8 mouse cellular contexts compared by ENCODE assay signal in the genomic region with DNA sequence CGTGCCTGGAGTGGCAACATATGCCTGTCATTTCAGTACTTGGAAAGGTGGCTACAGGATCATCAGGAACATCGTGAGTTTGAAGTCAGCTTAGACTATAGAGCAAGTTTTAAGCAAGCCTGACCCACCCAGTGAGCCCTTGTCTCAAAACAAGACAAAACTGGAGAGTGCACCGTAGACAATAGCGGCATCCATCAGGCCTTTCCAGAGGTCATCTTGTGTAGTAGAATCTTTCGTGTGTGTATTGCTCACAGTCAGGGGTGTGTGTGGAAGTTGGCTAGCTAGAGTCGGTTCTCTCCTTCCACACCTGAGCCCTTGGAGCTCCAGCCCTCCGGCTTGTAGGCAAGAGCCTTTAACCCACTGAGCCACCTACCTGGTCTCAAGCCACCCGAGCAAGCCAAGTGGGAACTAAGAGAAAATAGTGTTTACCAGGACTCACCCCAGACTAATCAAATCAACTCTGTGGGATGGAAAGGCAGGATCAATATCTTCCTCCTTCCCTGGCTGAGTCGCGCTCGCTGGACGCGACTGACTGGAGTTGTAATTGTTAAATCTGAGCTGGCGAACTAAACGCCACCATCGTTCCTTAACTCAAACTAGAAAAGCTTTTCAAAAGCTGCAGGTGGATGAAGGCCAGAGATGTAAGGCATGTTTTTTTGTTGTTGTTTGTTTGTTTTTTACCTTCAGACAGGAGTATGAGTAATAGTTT. TPM values are rescaled to one million over a fixed set of nuclear protein-coding genes. Genes with fewer than 3 reads are reported as not detected.
DNase-seq lines count a peak whose midpoint lies in the region; ATAC-seq and TF ChIP-seq lines count a peak whose summit lies in the region.

No protein-coding gene starts in this region.

- 19% methylated on average over 16 of the region's 16 CpGs for WGBS in heart, embryonic 16.5 days
- WGBS in liver, embryonic 16.5 days (ENCODE audit: insufficient replicate concordance), result 19% methylated on average over 16 of the region's 16 CpGs
- 16% methylated on average over 16 of the region's 16 CpGs for WGBS in stomach, postnatal 0 days

- ATAC-seq in erythroblast, adult 5-6 weeks (replicated peaks; ENCODE audit: low FRiP score, poor library complexity, severe bottlenecking), result no peak
- ATAC-seq in heart, embryonic 16.5 days (replicated peaks; ENCODE audit: extremely low read depth, insufficient read depth, low FRiP score), result no peak
- ATAC-seq in liver, embryonic 16.5 days (ENCODE audit: low read depth), result no peak
- peak; percentile 49 for ATAC-seq in stomach, postnatal 0 days (ENCODE audit: low FRiP score, low TSS enrichment)

- H3K9me3 ChIP-seq in erythroblast, embryonic 14.5 days (ENCODE audit: control insufficient read depth, low read length), result no peaks in the 10 kb centered on the region
- no peaks in the 10 kb centered on the region for H3K9me3 ChIP-seq in ES-Bruce4 (replicated peaks; ENCODE audit: control insufficient read depth, insufficient read depth, low read length, poor library complexity, severe bottlenecking)
- no peaks in the 10 kb centered on the region for H3K9me3 ChIP-seq in heart, embryonic 16.5 days (replicated peaks; ENCODE audit: control insufficient read depth, low read length)
- H3K9me3 ChIP-seq in liver, embryonic 16.5 days (replicated peaks; ENCODE audit: control insufficient read depth, low read length), result no peaks in the 10 kb centered on the region
- no peaks in the 10 kb centered on the region for H3K9me3 ChIP-seq in stomach, postnatal 0 days (ENCODE audit: control insufficient read depth, low read length)

- no peak overlapping the region for H3K9ac ChIP-seq in ES-Bruce4 (ENCODE audit: low read depth, poor library complexity, severe bottlenecking)
- peak overlapping the region; percentile 81 for H3K9ac ChIP-seq in heart, embryonic 16.5 days (ENCODE audit: low read length)
- H3K9ac ChIP-seq in liver, embryonic 16.5 days (ENCODE audit: low read depth, low read length), result peak overlapping the region; percentile 3; the same call in 1 of the 2 replicates
- peak overlapping the region; percentile 50 for H3K9ac ChIP-seq in stomach, postnatal 0 days (ENCODE audit: low read length)

- H3K27me3 ChIP-seq in erythroblast, embryonic 14.5 days (ENCODE audit: control insufficient read depth), result no peaks in the 10 kb centered on the region
- peaks cover 16% of the 10 kb centered on the region for H3K27me3 ChIP-seq in ES-Bruce4 (ENCODE audit: control insufficient read depth, insufficient read depth, low read length, poor library complexity, severe bottlenecking)
- no peaks in the 10 kb centered on the region for H3K27me3 ChIP-seq in heart, embryonic 16.5 days (ENCODE audit: control insufficient read depth, insufficient read depth, low read length)
- H3K27me3 ChIP-seq in liver, embryonic 16.5 days (ENCODE audit: control insufficient read depth, insufficient read depth, low read depth, low read length), result no peaks in the 10 kb centered on the region
- H3K27me3 ChIP-seq in stomach, postnatal 0 days (ENCODE audit: control insufficient read depth, insufficient read depth, low read length), result no peaks in the 10 kb centered on the region

- peak overlapping the region; percentile 20 for H3K4me3 ChIP-seq in erythroblast, embryonic 14.5 days (replicated peaks)
- peak overlapping the region; percentile 8; the same call in 1 of the 2 replicates for H3K4me3 ChIP-seq in ES-Bruce4 (ENCODE audit: low read depth, low read length)
- H3K4me3 ChIP-seq in heart, embryonic 16.5 days (ENCODE audit: low read length), result peak overlapping the region; percentile 60
- peak overlapping the region; percentile 39 for H3K4me3 ChIP-seq in liver, embryonic 16.5 days (ENCODE audit: low read depth, low read length)
- H3K4me3 ChIP-seq in stomach, postnatal 0 days (ENCODE audit: low read depth, low read length), result peak overlapping the region; percentile 38

- H3K4me2 ChIP-seq in heart, embryonic 16.5 days (ENCODE audit: low read depth, low read length), result peak overlapping the region; percentile 80
- H3K4me2 ChIP-seq in liver, embryonic 16.5 days (ENCODE audit: low read depth, low read length), result peak overlapping the region; percentile 28
- peak overlapping the region; percentile 54 for H3K4me2 ChIP-seq in stomach, postnatal 0 days (replicated peaks; ENCODE audit: low read depth)

- no peak for TF ChIP-seq CTCF in ES-Bruce4 (IDR thresholded peaks at IDR 0.05; ENCODE audit: low read depth, low read length)
- TF ChIP-seq CTCF in stomach, postnatal 0 days (IDR thresholded peaks at IDR 0.05; ENCODE audit: low read depth), result no peak

- no peak overlapping the region for H3K27ac ChIP-seq in ES-Bruce4 (ENCODE audit: insufficient read depth, low read length)
- peak overlapping the region; percentile 90 for H3K27ac ChIP-seq in heart, embryonic 16.5 days (ENCODE audit: low read length)
- peak overlapping the region; percentile 16; the same call in 1 of the 2 replicates for H3K27ac ChIP-seq in liver, embryonic 16.5 days (ENCODE audit: low read length)
- peak overlapping the region; percentile 92 for H3K27ac ChIP-seq in stomach, postnatal 0 days (replicated peaks)

- DNase-seq in stomach, postnatal 0 days (ENCODE audit: low spot score), result peak; percentile 58
- no peak for DNase-seq in cerebellum, postnatal 36 days
- DNase-seq in cerebellum, postnatal 4 days (ENCODE audit: low spot score in 2 of 2), result no peak

- no peaks in the 10 kb centered on the region for H3K36me3 ChIP-seq in erythroblast, embryonic 14.5 days (ENCODE audit: control insufficient read depth)
- H3K36me3 ChIP-seq in ES-Bruce4 (ENCODE audit: control insufficient read depth, insufficient read depth, low read length, poor library complexity, severe bottlenecking), result no peaks in the 10 kb centered on the region
- H3K36me3 ChIP-seq in heart, embryonic 16.5 days (ENCODE audit: control insufficient read depth, insufficient read depth), result no peaks in the 10 kb centered on the region
- H3K36me3 ChIP-seq in liver, embryonic 16.5 days (ENCODE audit: control insufficient read depth, insufficient read depth), result no peaks in the 10 kb centered on the region
- H3K36me3 ChIP-seq in stomach, postnatal 0 days (ENCODE audit: control insufficient read depth, insufficient read depth, low read length), result no peaks in the 10 kb centered on the region

- TF ChIP-seq POLR2A in ES-Bruce4 (IDR thresholded peaks at IDR 0.05; ENCODE audit: insufficient read depth, low read length), result no peak

- TF ChIP-seq EP300 in ES-Bruce4 (IDR thresholded peaks at IDR 0.05; ENCODE audit: insufficient read depth, low read depth, low read length), result no peak
- no peak for TF ChIP-seq EP300 in stomach, postnatal 0 days (optimal IDR thresholded peaks at IDR 0.05)

- no peaks in the 10 kb centered on the region for H3K4me1 ChIP-seq in erythroblast, embryonic 14.5 days (ENCODE audit: control insufficient read depth)
- H3K4me1 ChIP-seq in ES-Bruce4 (ENCODE audit: control insufficient read depth, insufficient read depth, low read length), result peaks cover 3% of the 10 kb centered on the region
- H3K4me1 ChIP-seq in heart, embryonic 16.5 days (ENCODE audit: control insufficient read depth, insufficient read depth, low read length), result peaks cover 19% of the 10 kb centered on the region
- H3K4me1 ChIP-seq in liver, embryonic 16.5 days (ENCODE audit: control insufficient read depth, low read depth, low read length), result peaks cover 4% of the 10 kb centered on the region
- no peaks in the 10 kb centered on the region for H3K4me1 ChIP-seq in stomach, postnatal 0 days (replicated peaks; ENCODE audit: control insufficient read depth, insufficient read depth)

RNA-seq across cellular contexts. Expression of a gene that starts 36.7 kb away (rescaled TPM):
- polyA plus RNA-seq in erythroblast, embryonic 14.5 days (2012), result not detected in 2 replicates
- 0.96 and 2.1 TPM in 2 replicates for total RNA-seq in erythroblast, adult 5-6 weeks (2015; ENCODE audit: low replicate concordance)
- 2.4 and 12.4 TPM in 2 replicates for total RNA-seq in erythroblast, adult 5-6 weeks (2017; ENCODE audit: low replicate concordance)
- polyA plus RNA-seq in ES-Bruce4 (2011; ENCODE audit: insufficient read depth, insufficient read length, low read depth, missing spikeins), result 24.4 and 26.1 TPM in 2 replicates
- 25.8 and 28.5 TPM in 2 replicates for polyA plus RNA-seq in heart, embryonic 16.5 days (2015; fragmentation: Nextera tagmentation; extraction: Ambion mirVana)
- polyA plus RNA-seq in liver, embryonic 16.5 days (2015; fragmentation: Nextera tagmentation; extraction: Ambion mirVana), result 21.3 and 23.2 TPM in 2 replicates
- polyA plus RNA-seq in stomach, postnatal 0 days (2015; fragmentation: Nextera tagmentation; extraction: Ambion mirVana), result 56.4 and 62.1 TPM in 2 replicates

Comparison
In these comparisons a context has a peak if more than half of its experiments do, and no peak if none do; other contexts are left out.
1. H3K4me3 ChIP-seq: peak in every context shown above with its lines; median percentile 60 in heart, embryonic 16.5 days; 39 in liver, embryonic 16.5 days; 38 in stomach, postnatal 0 days; 20 in erythroblast, embryonic 14.5 days; 8 in ES-Bruce4.
2. H3K4me2 ChIP-seq: peak in every context shown above with its lines; median percentile 80 in heart, embryonic 16.5 days; 54 in stomach, postnatal 0 days; 28 in liver, embryonic 16.5 days.
3. RNA of a gene that starts 36.7 kb away (polyA plus RNA-seq): 56.4 to 62.1 TPM in stomach, postnatal 0 days, 25.8 to 28.5 TPM in heart, embryonic 16.5 days, 24.4 to 26.1 TPM in ES-Bruce4 and 21.3 to 23.2 TPM in liver, embryonic 16.5 days; not detected in erythroblast, embryonic 14.5 days; every median in the first group is over 10 times any median in the second.